Comparison of ENCODE assay signal across 10 mouse cellular contexts in genomic region chr15:84324870-84325553, GRCm38 (mm10). TPM values are rescaled to one million over a fixed set of nuclear protein-coding genes. Genes with fewer than 3 reads are reported as not detected.
DNase-seq lines count a peak whose midpoint lies in the region; ATAC-seq and TF ChIP-seq lines count a peak whose summit lies in the region.
"Had no signal": no experiment of that assay in that cellular context is flagged by ENCODE, and none has a peak within 500 bp of the region (broad histone marks: within the 10 kb centered on the region; RNA-seq: fewer than 3 reads in every experiment).

No protein-coding gene starts in this region.

- H3K4me2 ChIP-seq in liver, embryonic 16.5 days (ENCODE audit: low read depth, low read length): peak overlapping the region; percentile 38
- H3K4me2 ChIP-seq in forebrain, embryonic 14.5 days (ENCODE audit: low read length): no peak overlapping the region
- H3K4me2 ChIP-seq: lung, embryonic 15.5 days had no signal

- ATAC-seq in liver, embryonic 16.5 days (ENCODE audit: low read depth): peak; percentile 76
- ATAC-seq in forebrain, embryonic 14.5 days: no peak

- DNase-seq in gastrocnemius, adult 2 months: peak; percentile 47
- no peak for DNase-seq in gastrocnemius, postnatal 14 days
- DNase-seq in thymus, adult 2 months: peak; percentile 27
- DNase-seq in thymus, adult 18-20 months: no peak
- DNase-seq in frontal cortex, postnatal 25 days (ENCODE audit: low spot score in 2 of 2): no peak
- DNase-seq in forebrain, embryonic 14.5 days (ENCODE audit: low spot score): no peak
- no peak for DNase-seq in cerebellum, adult 11 months

- no peaks in the 10 kb centered on the region for H3K9me3 ChIP-seq in liver, embryonic 16.5 days (replicated peaks; ENCODE audit: control insufficient read depth, low read length)
- H3K9me3 ChIP-seq in forebrain, embryonic 14.5 days (replicated peaks; ENCODE audit: control insufficient read depth, low read length): no peaks in the 10 kb centered on the region
- H3K9me3 ChIP-seq: lung, embryonic 15.5 days had no signal

- H3K27ac ChIP-seq in gastrocnemius, adult 2 months: no peak overlapping the region
- H3K27ac ChIP-seq in thymus, adult 2 months (ENCODE audit: control insufficient read depth, insufficient read depth, low read length): peak overlapping the region; percentile 91
- H3K27ac ChIP-seq in liver, embryonic 16.5 days (ENCODE audit: low read length): peak overlapping the region; percentile 48
- no peak overlapping the region for H3K27ac ChIP-seq in forebrain, embryonic 14.5 days (ENCODE audit: low read depth, low read length)
- H3K27ac ChIP-seq: heart, adult 2 months; lung, embryonic 15.5 days had no signal

- intact Hi-C loops in gastrocnemius, adult 2 months (cut with DNase I): no loop called here
- intact Hi-C loops in gastrocnemius, postnatal 14 days (cut with DNase I; ENCODE audit: low total_unique reads): no loop called here

- 6% methylated on average over 8 of the region's 8 CpGs for WGBS in thymus, adult 2 months
- 27% methylated on average over 8 of the region's 8 CpGs for WGBS in liver, embryonic 16.5 days (ENCODE audit: insufficient replicate concordance)
- WGBS in forebrain, embryonic 14.5 days: 72% methylated on average over 7 of the region's 8 CpGs

- H3K27me3 ChIP-seq in thymus, adult 2 months (ENCODE audit: control insufficient read depth, insufficient read depth, low read length): no peaks in the 10 kb centered on the region
- no peaks in the 10 kb centered on the region for H3K27me3 ChIP-seq in liver, embryonic 16.5 days (ENCODE audit: control insufficient read depth, insufficient read depth, low read depth, low read length)
- no peaks in the 10 kb centered on the region for H3K27me3 ChIP-seq in forebrain, embryonic 14.5 days (replicated peaks; ENCODE audit: control insufficient read depth, insufficient read depth, low read length)
- H3K27me3 ChIP-seq: lung, embryonic 15.5 days had no signal

- peaks cover 16% of the 10 kb centered on the region for H3K36me3 ChIP-seq in thymus, adult 2 months (ENCODE audit: control insufficient read depth, insufficient read depth, low read length)
- no peaks in the 10 kb centered on the region for H3K36me3 ChIP-seq in liver, embryonic 16.5 days (ENCODE audit: control insufficient read depth, insufficient read depth)
- H3K36me3 ChIP-seq in forebrain, embryonic 14.5 days (ENCODE audit: control insufficient read depth, insufficient read depth, low read length): no peaks in the 10 kb centered on the region
- H3K36me3 ChIP-seq: lung, embryonic 15.5 days had no signal

- peaks cover 56% of the 10 kb centered on the region for H3K4me1 ChIP-seq in thymus, adult 2 months (replicated peaks; ENCODE audit: control insufficient read depth, insufficient read depth, low read length)
- H3K4me1 ChIP-seq in liver, embryonic 16.5 days (ENCODE audit: control insufficient read depth, low read depth, low read length): no peaks in the 10 kb centered on the region
- peaks cover 5% of the 10 kb centered on the region; the same call in 1 of the 2 replicates for H3K4me1 ChIP-seq in forebrain, embryonic 14.5 days (ENCODE audit: control insufficient read depth, insufficient read depth, low read length)
- H3K4me1 ChIP-seq: lung, embryonic 15.5 days had no signal

- peak overlapping the region; percentile 30; the same call in 1 of the 2 replicates for H3K9ac ChIP-seq in liver, embryonic 16.5 days (ENCODE audit: low read depth, low read length)
- H3K9ac ChIP-seq in forebrain, embryonic 14.5 days (ENCODE audit: low read length): no peak overlapping the region
- H3K9ac ChIP-seq: lung, embryonic 15.5 days had no signal

- H3K4me3 ChIP-seq in gastrocnemius, adult 2 months: peak overlapping the region; percentile 16
- H3K4me3 ChIP-seq in thymus, adult 2 months (ENCODE audit: control insufficient read depth, insufficient read depth, low read length): peak overlapping the region; percentile 78
- H3K4me3 ChIP-seq in liver, embryonic 16.5 days (ENCODE audit: low read depth, low read length): peak overlapping the region; percentile 45
- no peak overlapping the region for H3K4me3 ChIP-seq in forebrain, embryonic 14.5 days (ENCODE audit: low read depth, low read length)
- H3K4me3 ChIP-seq: heart, adult 2 months; lung, embryonic 15.5 days had no signal

- no peak for TF ChIP-seq POLR2A in thymus, adult 2 months (IDR thresholded peaks at IDR 0.05; ENCODE audit: control insufficient read depth, extremely low read depth, insufficient read depth, low read length, poor library complexity)

- TF ChIP-seq CTCF in gastrocnemius, adult 2 months (IDR thresholded peaks at IDR 0.05): no peak
- TF ChIP-seq CTCF in thymus, adult 2 months (IDR thresholded peaks at IDR 0.05; ENCODE audit: borderline replicate concordance, control insufficient read depth, extremely low read depth, insufficient read depth, low read length, poor library complexity): no peak

RNA-seq across cellular contexts. Expression of gene Parvg, which starts 1.2 kb away (rescaled TPM):
- total RNA-seq in gastrocnemius, adult 2 months (2021): under 1 TPM; 0.53 to 0.54 TPM
- 1 to 10 TPM; 1.2 to 1.5 TPM for total RNA-seq in gastrocnemius, postnatal 14 days (2021)
- 183 and 185 TPM in 2 replicates for polyA plus RNA-seq in thymus, adult 2 months (2012; rRNA removed)
- polyA plus RNA-seq in liver, embryonic 16.5 days (2015; fragmentation: Nextera tagmentation; extraction: Ambion mirVana): 12.9 and 14.8 TPM in 2 replicates
- polyA plus RNA-seq in forebrain, embryonic 14.5 days (2014; fragmentation: Nextera tagmentation; extraction: Ambion mirVana): 0.90 and 1.2 TPM in 2 replicates

Comparison
In these comparisons a context has a peak if more than half of its experiments do, and no peak if none do; other contexts are left out.
1. DNase-seq: peak in gastrocnemius, adult 2 months (single experiment) and thymus, adult 2 months (single experiment); none in gastrocnemius, postnatal 14 days (single experiment), thymus, adult 18-20 months (0 of 2), frontal cortex, postnatal 25 days (0 of 2), forebrain, embryonic 14.5 days (single experiment) and cerebellum, adult 11 months (single experiment).
2. H3K27ac ChIP-seq: peak in thymus, adult 2 months (single experiment) and liver, embryonic 16.5 days (single experiment); none in gastrocnemius, adult 2 months (single experiment) and forebrain, embryonic 14.5 days (single experiment).
3. RNA of gene Parvg, which starts 1.2 kb away (polyA plus RNA-seq): 183 to 185 TPM in thymus, adult 2 months; 12.9 to 14.8 TPM in liver, embryonic 16.5 days and 0.90 to 1.2 TPM in forebrain, embryonic 14.5 days; every median in the first group is over 10 times any median in the second.